Mouse (Mus musculus) C2C12 (cell line): ENCODE results near the gene Vps53. TPM values are rescaled to one million over a fixed set of nuclear protein-coding genes. Genes with fewer than 3 reads are reported as not detected.

Source experiments
- H3K27me3 ChIP-seq: one replicate; pipeline ENCODE4 v1.6.1; 2011; ENCODE audit not compliant: control insufficient read depth, insufficient read depth, insufficient read length
- H3K36me3 ChIP-seq: one replicate; pipeline ENCODE4 v1.6.1; 2011; ENCODE audit not compliant: control insufficient read depth, insufficient read depth
- H3K4me3 ChIP-seq: one replicate; pipeline ENCODE4 v1.5.1; 2011; ENCODE audit warnings: mild to moderate bottlenecking, control low read depth; ENCODE audit not compliant: poor library complexity, insufficient read depth, severe bottlenecking
- H3K79me2 ChIP-seq: one replicate; pipeline ENCODE4 v1.6.1; 2011; ENCODE audit not compliant: control insufficient read depth, insufficient read depth
- H3K79me3 ChIP-seq: one replicate; pipeline ENCODE4 v1.6.1; 2011; ENCODE audit warnings: low read depth, control low read depth
- H3ac ChIP-seq: one replicate; pipeline ENCODE3; 2011; ENCODE audit warnings: low read depth; ENCODE audit not compliant: control insufficient read depth, insufficient read length
- CEBPB ChIP-seq: IDR thresholded peaks from one replicate; pipeline ENCODE4 v1.6.1; 2011; ENCODE audit warnings: low read depth, mild to moderate bottlenecking, control low read depth, moderate library complexity
- CTCF ChIP-seq: IDR thresholded peaks from one replicate; pipeline ENCODE4 v1.5.1; 2011; ENCODE audit not compliant: control insufficient read depth, insufficient read depth, insufficient read length
- FOSL1 ChIP-seq: IDR thresholded peaks from one replicate; pipeline ENCODE4 v1.8.0; 2011; ENCODE audit warnings: mild to moderate bottlenecking, low read length; ENCODE audit not compliant: poor library complexity, insufficient read depth, severe bottlenecking
- MAX ChIP-seq: IDR thresholded peaks from one replicate; pipeline ENCODE4 v1.6.1; 2011; ENCODE audit warnings: mild to moderate bottlenecking, control low read depth
- MYOD1 ChIP-seq: IDR thresholded peaks from one replicate; pipeline ENCODE4 v1.6.1; 2011; ENCODE audit warnings: low read depth; ENCODE audit not compliant: control insufficient read depth, insufficient read length
- MYOG ChIP-seq: IDR thresholded peaks from one replicate; pipeline ENCODE4 v1.6.1; 2011; ENCODE audit not compliant: control insufficient read depth, insufficient read length; ENCODE audit errors: extremely low read depth
- USF1 ChIP-seq: IDR thresholded peaks from one replicate; pipeline ENCODE4 v1.6.1; 2011; ENCODE audit warnings: low read depth, mild to moderate bottlenecking, control low read depth, moderate library complexity
- polyA plus RNA-seq: library from polyadenylated mRNA; unstranded; fragments of >200 nt; fragmentation: generic; extraction: Trizol; gene quantifications from one replicate; pipeline ENCODE4 v1.2.1, GENCODE M21; 2012; ENCODE audit warnings: missing spikeins

The Vps53 gene
- polyA plus RNA-seq, 1 experiment = 29.2 TPM

GRCm38 (mm10) chr11:76066563-76067156 lies 112.8 kb downstream of the Vps53 start:
- no peak overlapping the region for H3K4me3 ChIP-seq
- no peaks in the 10 kb centered on the region for H3K27me3 ChIP-seq
- H3K79me3 ChIP-seq = no peaks in the 10 kb centered on the region
- H3K79me2 ChIP-seq = no peaks in the 10 kb centered on the region
- H3K36me3 ChIP-seq = peaks cover 7% of the 10 kb centered on the region
- no peak overlapping the region for H3ac ChIP-seq
- no peak for TF ChIP-seq USF1
- TF ChIP-seq MYOG = no peak
- no peak for TF ChIP-seq CTCF
- no peak for TF ChIP-seq FOSL1
- no peak for TF ChIP-seq MYOD1
- no peak for TF ChIP-seq MAX
- TF ChIP-seq CEBPB = no peak

GRCm38 (mm10) chr11:76065521-76066095 lies 113.8 kb downstream of the Vps53 start:
- no peak overlapping the region for H3ac ChIP-seq
- H3K4me3 ChIP-seq = no peak overlapping the region
- no peaks in the 10 kb centered on the region for H3K27me3 ChIP-seq
- H3K79me2 ChIP-seq = no peaks in the 10 kb centered on the region
- no peak for TF ChIP-seq CEBPB
- TF ChIP-seq MYOG = no peak
- TF ChIP-seq FOSL1 = no peak
- no peak for TF ChIP-seq USF1
- no peak for TF ChIP-seq CTCF
- no peak for TF ChIP-seq MYOD1
- no peak for TF ChIP-seq MAX
- peaks cover 7% of the 10 kb centered on the region for H3K36me3 ChIP-seq
- H3K79me3 ChIP-seq = no peaks in the 10 kb centered on the region

DNA sequence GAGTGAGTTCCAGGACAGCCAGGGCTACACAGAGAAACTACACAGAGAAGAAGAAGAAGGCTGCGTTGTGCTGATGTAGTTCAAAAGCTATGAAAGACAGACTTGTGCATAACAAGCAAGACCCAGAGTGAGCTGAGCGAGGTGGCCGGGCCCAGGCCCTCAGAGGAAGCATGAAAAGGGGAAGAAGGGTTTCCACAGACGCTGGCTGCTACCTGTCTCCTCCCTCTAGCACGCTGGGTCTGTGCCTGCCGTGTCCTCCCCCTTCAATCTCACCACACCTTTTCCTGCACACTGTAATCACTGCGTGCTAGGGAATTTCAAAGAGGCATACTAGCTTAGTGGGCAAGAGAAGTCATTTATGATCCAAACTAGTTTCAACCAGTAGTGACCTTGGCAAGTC lies 115.0 kb downstream of the Vps53 start:
- Histone ChIP-seq H3K36me3 (peaks cover 7% of the 10 kb centered on the region), H3K27me3 (no peaks in the 10 kb centered on the region), H3K4me3 (no peak overlapping the region), H3ac (no peak overlapping the region), H3K79me2 (no peaks in the 10 kb centered on the region), H3K79me3 (no peaks in the 10 kb centered on the region)
- TF ChIP-seq FOSL1 (no peak), MAX (no peak), CEBPB (no peak), MYOG (no peak), CTCF (no peak), MYOD1 (no peak), USF1 (no peak)

GRCm38 (mm10) chr11:76060906-76061305 lies 118.5 kb downstream of the Vps53 start:
- H3ac ChIP-seq = no peak overlapping the region
- peaks cover 6% of the 10 kb centered on the region for H3K36me3 ChIP-seq
- H3K79me3 ChIP-seq = no peaks in the 10 kb centered on the region
- H3K4me3 ChIP-seq = no peak overlapping the region
- H3K27me3 ChIP-seq = no peaks in the 10 kb centered on the region
- no peaks in the 10 kb centered on the region for H3K79me2 ChIP-seq
- no peak for TF ChIP-seq MYOG
- TF ChIP-seq FOSL1 = no peak
- TF ChIP-seq USF1 = no peak
- no peak for TF ChIP-seq CTCF
- TF ChIP-seq CEBPB = no peak
- no peak for TF ChIP-seq MYOD1
- no peak for TF ChIP-seq MAX

DNA sequence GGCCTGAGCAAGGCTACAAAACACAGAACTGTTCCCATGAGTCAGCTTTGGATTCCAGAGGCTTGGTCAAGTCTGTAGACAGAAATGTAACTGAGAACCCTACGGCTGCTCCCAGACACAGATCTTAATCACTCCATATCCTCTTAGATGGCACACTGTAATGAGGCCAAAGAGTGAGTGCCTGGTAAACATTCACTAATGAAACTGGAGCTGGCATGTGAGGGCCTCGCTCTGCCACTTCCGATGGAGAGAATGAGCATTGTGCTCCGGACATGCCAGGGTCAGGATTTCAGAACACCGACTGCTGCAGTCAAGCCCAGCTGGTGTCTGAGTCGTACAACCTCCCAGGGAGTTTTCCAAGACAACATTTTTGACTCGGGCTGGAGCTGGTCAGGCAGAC lies 119.5 kb downstream of the Vps53 start:
- Histone ChIP-seq H3K79me3 (no peaks in the 10 kb centered on the region), H3ac (peak overlapping the region; percentile 5), H3K79me2 (no peaks in the 10 kb centered on the region), H3K27me3 (no peaks in the 10 kb centered on the region), H3K4me3 (no peak overlapping the region), H3K36me3 (peaks cover 3% of the 10 kb centered on the region)
- no peak for TF ChIP-seq CTCF
- no peak for TF ChIP-seq MYOG
- no peak for TF ChIP-seq USF1
- TF ChIP-seq FOSL1 = no peak

- TF ChIP-seq CTCF (no peak), MYOG (no peak), MYOD1 (no peak), USF1 (no peak), FOSL1 (no peak), MAX (no peak), CEBPB (no peak)
- H3K79me2 ChIP-seq = no peaks in the 10 kb centered on the region
- H3K79me3 ChIP-seq = no peaks in the 10 kb centered on the region
- no peak overlapping the region for H3ac ChIP-seq
- H3K4me3 ChIP-seq = no peak overlapping the region
- H3K36me3 ChIP-seq = no peaks in the 10 kb centered on the region
- H3K27me3 ChIP-seq = no peaks in the 10 kb centered on the region
These were observed 123.0 kb downstream of the Vps53 start for GRCm38 (mm10) chr11:76056487-76056886.
